Mouse (Mus musculus): ENCODE data around the gene Arl16. TPM values are rescaled to one million over a fixed set of nuclear protein-coding genes. Genes with fewer than 3 reads are reported as not detected.
A peak's percentile ranks its signal among the peaks of the same experiment; 100 is the strongest.

The Arl16 gene
- total and polyA plus RNA-seq, 2 experiments from 2014 or later = 35.2 to 56.4 TPM

DNA sequence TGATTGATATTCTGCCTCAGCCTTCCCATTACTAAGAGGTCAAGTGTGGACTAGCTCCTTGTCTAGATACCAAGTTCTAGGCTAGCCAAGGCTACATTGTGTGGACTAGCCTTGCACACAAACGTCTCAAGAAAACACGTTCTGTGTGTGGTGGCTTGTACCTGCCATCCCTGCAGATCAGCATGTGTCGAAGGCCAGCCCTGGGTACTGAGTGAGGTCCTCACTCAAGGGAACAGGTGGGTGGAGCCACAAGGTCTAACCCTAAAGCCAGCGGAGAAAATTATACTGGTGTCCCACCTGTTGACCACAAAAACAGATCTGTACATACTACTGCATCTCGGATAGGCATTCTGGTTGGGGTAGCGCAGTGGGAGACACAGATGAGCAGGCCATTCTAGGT lies 32.5 kb upstream of the Arl16 start:
- Histone ChIP-seq H3K4me1 (ENCODE audit: insufficient read depth) (no peaks in the 10 kb centered on the region), H3K9ac (no peak overlapping the region), H3K4me3 (ENCODE audit: low read depth, low read length) (no peak overlapping the region), H3K9me3 (ENCODE audit: low read length) (no peaks in the 10 kb centered on the region), H3K27me3 (ENCODE audit: insufficient read depth, low read length) (no peaks in the 10 kb centered on the region), H3K27ac (ENCODE audit: low read depth, low read length) (no peak overlapping the region), H3K4me2 (ENCODE audit: low read depth) (no peak overlapping the region), H3K36me3 (ENCODE audit: insufficient read depth) (peaks cover 37% of the 10 kb centered on the region)
- WGBS = 83% methylated on average over 6 of the region's 6 CpGs
- DNase-seq = no peak
- no peak for TF ChIP-seq CTCF (IDR thresholded peaks at IDR 0.05; ENCODE audit: low read depth)
- ATAC-seq = no peak

DNA sequence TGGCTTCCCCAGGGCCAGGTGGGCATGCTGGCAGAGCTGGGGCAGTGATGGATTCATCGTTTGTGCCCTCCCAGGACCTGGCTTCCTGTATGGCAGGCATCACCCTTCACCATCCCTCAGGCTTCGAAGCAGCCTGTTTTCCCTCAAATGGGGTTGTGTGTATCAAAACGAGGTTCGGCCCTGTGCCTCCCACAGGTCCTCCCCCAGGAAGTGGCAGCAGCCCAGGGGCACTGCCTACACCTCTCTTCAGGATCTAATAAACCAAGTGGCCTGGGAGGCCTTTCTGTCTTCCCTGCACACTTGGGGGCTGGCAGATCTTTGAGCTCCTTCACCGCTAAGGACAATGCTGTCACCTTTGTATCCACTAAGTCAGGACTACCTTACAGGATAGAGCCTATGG lies 31.5 kb upstream of the Arl16 start:
- WGBS = 91% methylated on average over 5 of the region's 5 CpGs
- Histone ChIP-seq H3K27me3 (ENCODE audit: insufficient read depth, low read length) (no peaks in the 10 kb centered on the region), H3K9me3 (ENCODE audit: low read length) (no peaks in the 10 kb centered on the region), H3K9ac (no peak overlapping the region), H3K4me2 (ENCODE audit: low read depth) (no peak overlapping the region), H3K4me1 (ENCODE audit: insufficient read depth) (no peaks in the 10 kb centered on the region), H3K4me3 (ENCODE audit: low read depth, low read length) (no peak overlapping the region), H3K36me3 (ENCODE audit: insufficient read depth) (peaks cover 44% of the 10 kb centered on the region), H3K27ac (ENCODE audit: low read depth, low read length) (no peak overlapping the region)
- DNase-seq = no peak
- no peak for ATAC-seq
- no peak for TF ChIP-seq CTCF (IDR thresholded peaks at IDR 0.05; ENCODE audit: low read depth)

- no peak overlapping the region for H3K27ac ChIP-seq (ENCODE audit: low read depth, low read length)
- H3K4me2 ChIP-seq (ENCODE audit: low read depth) = no peak overlapping the region
- DNase-seq (no peak), ATAC-seq (no peak)
- H3K36me3 ChIP-seq (ENCODE audit: insufficient read depth) = peaks cover 44% of the 10 kb centered on the region
- no peaks in the 10 kb centered on the region for H3K27me3 ChIP-seq (ENCODE audit: insufficient read depth, low read length)
- H3K9me3 ChIP-seq (ENCODE audit: low read length) = no peaks in the 10 kb centered on the region
- WGBS = 95% methylated on average over 12 of the region's 12 CpGs
- H3K9ac ChIP-seq = no peak overlapping the region
- 0 out of 2 replicates have a peak, but pooled peaks cover 2% of the 10 kb centered on the region for H3K4me1 ChIP-seq (ENCODE audit: insufficient read depth)
- no peak for TF ChIP-seq CTCF (IDR thresholded peaks at IDR 0.05; ENCODE audit: low read depth)
- no peak overlapping the region for H3K4me3 ChIP-seq (ENCODE audit: low read depth, low read length)
These were observed 30.8 kb upstream of the Arl16 start for GRCm38 (mm10) chr11:120498226-120498625.

GRCm38 (mm10) chr11:120497436-120497835 lies 30.0 kb upstream of the Arl16 start:
- no peak overlapping the region for H3K4me2 ChIP-seq (ENCODE audit: low read depth)
- H3K27ac ChIP-seq (ENCODE audit: low read depth, low read length) = no peak overlapping the region
- peaks cover 44% of the 10 kb centered on the region for H3K36me3 ChIP-seq (ENCODE audit: insufficient read depth)
- DNase-seq = no peak
- no peaks in the 10 kb centered on the region for H3K9me3 ChIP-seq (ENCODE audit: low read length)
- H3K4me3 ChIP-seq (ENCODE audit: low read depth, low read length) = no peak overlapping the region
- no peaks in the 10 kb centered on the region for H3K27me3 ChIP-seq (ENCODE audit: insufficient read depth, low read length)
- no peak for ATAC-seq
- 91% methylated on average over 3 of the region's 3 CpGs for WGBS
- 0 out of 2 replicates have a peak, but pooled peaks cover 7% of the 10 kb centered on the region for H3K4me1 ChIP-seq (ENCODE audit: insufficient read depth)
- no peak overlapping the region for H3K9ac ChIP-seq
- no peak for TF ChIP-seq CTCF (IDR thresholded peaks at IDR 0.05; ENCODE audit: low read depth)

DNA sequence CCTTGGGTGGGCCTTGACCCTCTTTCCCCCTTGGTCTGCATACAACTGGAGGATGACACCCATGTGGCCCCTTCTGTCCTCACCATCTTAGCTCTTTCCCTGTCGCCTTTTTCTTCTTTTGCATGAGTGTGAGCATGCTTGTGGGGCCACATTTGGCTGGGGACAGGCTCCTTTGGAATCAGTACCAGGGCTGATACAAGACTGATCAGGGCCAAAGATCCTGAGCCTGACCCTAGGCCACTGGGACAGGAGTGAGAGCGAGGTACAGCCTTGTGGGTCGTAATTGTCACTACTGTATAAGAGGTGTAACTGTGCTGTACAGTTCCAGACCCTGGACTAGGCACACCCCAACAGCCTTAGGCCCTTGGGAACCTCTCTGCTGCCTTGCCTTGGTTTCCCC lies 26.5 kb upstream of the Arl16 start:
- DNase-seq = no peak
- peaks cover 52% of the 10 kb centered on the region for H3K36me3 ChIP-seq (ENCODE audit: insufficient read depth)
- no peak for ATAC-seq
- H3K9me3 ChIP-seq (ENCODE audit: low read length) = no peaks in the 10 kb centered on the region
- H3K27ac ChIP-seq (ENCODE audit: low read depth, low read length) = no peak overlapping the region
- no peak overlapping the region for H3K4me2 ChIP-seq (ENCODE audit: low read depth)
- 85% methylated on average over 3 of the region's 3 CpGs for WGBS
- H3K4me1 ChIP-seq (ENCODE audit: insufficient read depth) = peaks cover 17% of the 10 kb centered on the region
- no peak for TF ChIP-seq CTCF (IDR thresholded peaks at IDR 0.05; ENCODE audit: low read depth)
- no peak overlapping the region for H3K4me3 ChIP-seq (ENCODE audit: low read depth, low read length)
- H3K27me3 ChIP-seq (ENCODE audit: insufficient read depth, low read length) = no peaks in the 10 kb centered on the region
- H3K9ac ChIP-seq = no peak overlapping the region

- no peaks in the 10 kb centered on the region for H3K9me3 ChIP-seq (ENCODE audit: low read length)
- DNase-seq (no peak), ATAC-seq (no peak)
- WGBS = 42% methylated on average over 3 of the region's 3 CpGs
- peak overlapping the region; percentile 62 for H3K4me3 ChIP-seq (ENCODE audit: low read depth, low read length)
- H3K36me3 ChIP-seq (ENCODE audit: insufficient read depth) = peaks cover 54% of the 10 kb centered on the region
- H3K4me1 ChIP-seq (ENCODE audit: insufficient read depth) = peaks cover 17% of the 10 kb centered on the region
- H3K9ac ChIP-seq = peak overlapping the region; percentile 68
- H3K27ac ChIP-seq (ENCODE audit: low read depth, low read length) = peak overlapping the region; percentile 48; the same call in 1 of the 2 replicates
- no peaks in the 10 kb centered on the region for H3K27me3 ChIP-seq (ENCODE audit: insufficient read depth, low read length)
- TF ChIP-seq CTCF (IDR thresholded peaks at IDR 0.05; ENCODE audit: low read depth) = no peak
- H3K4me2 ChIP-seq (ENCODE audit: low read depth) = peak overlapping the region; percentile 96
These were observed 25.9 kb upstream of the Arl16 start for GRCm38 (mm10) chr11:120493351-120493750.

DNA sequence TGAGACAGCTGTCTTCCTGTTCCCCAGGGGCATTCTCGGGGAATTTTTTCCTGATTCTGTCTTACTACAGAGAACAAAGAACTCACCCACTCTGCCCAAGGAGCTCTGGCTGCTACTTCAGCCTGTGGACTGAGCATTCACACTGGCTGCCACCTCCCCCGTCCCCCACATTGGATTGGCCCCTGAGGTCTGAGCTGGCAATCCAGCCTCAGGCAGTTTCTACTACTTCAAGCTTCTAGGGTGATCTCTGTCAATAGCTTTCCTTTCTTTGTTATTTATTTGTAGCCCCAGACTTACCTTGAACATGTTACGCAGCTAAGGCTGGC lies 25.4 kb upstream of the Arl16 start:
- Histone ChIP-seq H3K4me3 (ENCODE audit: low read depth, low read length) (peak overlapping the region; percentile 62), H3K9ac (peak overlapping the region; percentile 68), H3K27ac (ENCODE audit: low read depth, low read length) (peak overlapping the region; percentile 48; the same call in 1 of the 2 replicates), H3K4me1 (ENCODE audit: insufficient read depth) (peaks cover 17% of the 10 kb centered on the region), H3K9me3 (ENCODE audit: low read length) (no peaks in the 10 kb centered on the region), H3K4me2 (ENCODE audit: low read depth) (peak overlapping the region; percentile 96), H3K36me3 (ENCODE audit: insufficient read depth) (peaks cover 54% of the 10 kb centered on the region), H3K27me3 (ENCODE audit: insufficient read depth, low read length) (no peaks in the 10 kb centered on the region)
- DNase-seq (no peak), ATAC-seq (no peak)
- TF ChIP-seq CTCF (IDR thresholded peaks at IDR 0.05; ENCODE audit: low read depth) = no peak
- 12% methylated on average over 3 of the region's 3 CpGs for WGBS

Measured in forebrain, postnatal 0 days (tissue).